Mouse (Mus musculus) intestine, embryonic 14.5 days (tissue): ENCODE data around the gene Mael. TPM values are rescaled to one million over a fixed set of nuclear protein-coding genes. Genes with fewer than 3 reads are reported as not detected.

Experiments
- ATAC-seq: fragments of 200-750 bp; cut with Nextera tagmentation; replicated peaks from 2 replicates; pipeline ENCODE4 v1.8.0; 2017; ENCODE audit warnings: low read depth, moderate number of reproducible peaks, moderate TSS enrichment, moderate library complexity; ENCODE audit not compliant: low FRiP score, low TSS enrichment
- DNase-seq: peaks from one replicate; pipeline ENCODE4 v3.0.0-alpha.2; 2018; ENCODE audit warnings: low spot score
- H3K27ac ChIP-seq: fragments of 300-500 bp; sonication (generic); 2 replicates; pipeline ENCODE4 v1.5.1; 2014; ENCODE audit warnings: low read depth, mild to moderate bottlenecking, control low read depth
- H3K27me3 ChIP-seq: fragments of 300-500 bp; sonication (generic); replicated peaks from 2 replicates; pipeline ENCODE4 v1.6.1; 2014; ENCODE audit warnings: low read length, control low read depth; ENCODE audit not compliant: control insufficient read depth, insufficient read depth
- H3K36me3 ChIP-seq: fragments of 300-500 bp; sonication (generic); 2 replicates; pipeline ENCODE4 v1.6.1; 2014; ENCODE audit warnings: low read length, control low read depth; ENCODE audit not compliant: control insufficient read depth, insufficient read depth
- H3K4me1 ChIP-seq: fragments of 300-500 bp; sonication (generic); replicated peaks from 2 replicates; pipeline ENCODE4 v1.6.1; 2014; ENCODE audit warnings: low read length, control low read depth, mixed read lengths; ENCODE audit not compliant: control insufficient read depth, insufficient read depth
- H3K4me2 ChIP-seq: fragments of 300-500 bp; sonication (generic); 2 replicates; pipeline ENCODE4 v1.6.1; 2014; ENCODE audit warnings: low read length
- H3K4me3 ChIP-seq: fragments of 300-500 bp; sonication (generic); 2 replicates; pipeline ENCODE4 v1.5.1; 2014; ENCODE audit warnings: low read depth, low read length, control low read depth, mixed read lengths
- H3K9ac ChIP-seq: fragments of 300-500 bp; sonication (generic); 2 replicates; pipeline ENCODE4 v1.6.1; 2014; ENCODE audit warnings: mild to moderate bottlenecking, low read length
- H3K9me3 ChIP-seq: fragments of 300-500 bp; sonication (generic); 2 replicates; pipeline ENCODE4 v1.6.1; 2016; ENCODE audit warnings: low read length, control low read depth; ENCODE audit not compliant: control insufficient read depth
- WGBS: fragments of 180-500 bp; shearing (Covaris S2); extraction: QIAGEN DNeasy Blood & Tissue Kit; methylation state at CpG from one replicate; pipeline ENCODE4 v1.1.7; 2014; 5-methylcytosine and 5-hydroxymethylcytosine counted together
- polyA plus RNA-seq: library from polyadenylated mRNA; unstranded; fragments of >200 nt; fragmentation: Nextera tagmentation; extraction: Ambion mirVana; gene quantifications from 2 replicates; pipeline ENCODE4 v1.2.1, GENCODE M21; 2014

Mael gene
- polyA plus RNA-seq, 1 experiment from 2014 or later = not detected

- no peak for ATAC-seq
- 86% methylated on average over 5 of the region's 5 CpGs for WGBS
Observed at GRCm38 (mm10) chr1:166185357-166185756, 53.2 kb downstream of the Mael start.

GRCm38 (mm10) chr1:166184391-166185229, 53.9 kb downstream of the Mael start:
- Histone ChIP-seq H3K4me1 (no peaks in the 10 kb centered on the region; the same call in 1 of the 2 replicates), H3K36me3 (no peaks in the 10 kb centered on the region), H3K9me3 (no peaks in the 10 kb centered on the region), H3K4me2 (no peak overlapping the region), H3K4me3 (no peak overlapping the region), H3K27me3 (no peaks in the 10 kb centered on the region), H3K27ac (no peak overlapping the region), H3K9ac (no peak overlapping the region)
- WGBS = 75% methylated on average over 22 of the region's 22 CpGs
- ATAC-seq (no peak), DNase-seq (no peak)

More at GRCm38 (mm10) chr1:166185357-166185756, 53.2 kb downstream of the Mael start:
- Histone ChIP-seq H3K27me3 (no peaks in the 10 kb centered on the region), H3K9me3 (no peaks in the 10 kb centered on the region), H3K4me2 (no peak overlapping the region), H3K9ac (no peak overlapping the region), H3K4me3 (no peak overlapping the region), H3K36me3 (no peaks in the 10 kb centered on the region), H3K4me1 (no peaks in the 10 kb centered on the region; the same call in 1 of the 2 replicates), H3K27ac (no peak overlapping the region)
- no peak for DNase-seq

GRCm38 (mm10) chr1:166182952-166183627, 55.5 kb downstream of the Mael start:
- Histone ChIP-seq H3K4me1 (no peaks in the 10 kb centered on the region; the same call in 1 of the 2 replicates), H3K4me3 (no peak overlapping the region), H3K27me3 (no peaks in the 10 kb centered on the region), H3K36me3 (no peaks in the 10 kb centered on the region), H3K27ac (no peak overlapping the region), H3K9ac (no peak overlapping the region), H3K4me2 (no peak overlapping the region), H3K9me3 (no peaks in the 10 kb centered on the region)
- ATAC-seq (no peak), DNase-seq (no peak)
- WGBS = 60% methylated on average over 10 of the region's 10 CpGs

- Histone ChIP-seq H3K9me3 (no peaks in the 10 kb centered on the region), H3K36me3 (no peaks in the 10 kb centered on the region), H3K27ac (no peak overlapping the region), H3K4me3 (no peak overlapping the region), H3K4me2 (no peak overlapping the region), H3K4me1 (no peaks in the 10 kb centered on the region; the same call in 1 of the 2 replicates), H3K9ac (no peak overlapping the region), H3K27me3 (no peaks in the 10 kb centered on the region)
- DNase-seq (no peak), ATAC-seq (no peak)
- 88% methylated on average over 7 of the region's 7 CpGs for WGBS
Observed at GRCm38 (mm10) chr1:166181510-166181909, 57.0 kb downstream of the Mael start.

- Histone ChIP-seq H3K36me3 (no peaks in the 10 kb centered on the region), H3K27ac (no peak overlapping the region), H3K4me3 (no peak overlapping the region), H3K27me3 (no peaks in the 10 kb centered on the region), H3K9ac (no peak overlapping the region), H3K4me1 (no peaks in the 10 kb centered on the region), H3K9me3 (no peaks in the 10 kb centered on the region), H3K4me2 (no peak overlapping the region)
- WGBS = 79% methylated on average over 9 of the region's 9 CpGs
- DNase-seq (no peak), ATAC-seq (no peak)
Observed at GRCm38 (mm10) chr1:166173621-166174020, 64.9 kb downstream of the Mael start.

- no peak overlapping the region for H3K9ac ChIP-seq
- ATAC-seq (no peak), DNase-seq (no peak)
- 81% methylated on average over 3 of the region's 3 CpGs for WGBS
- no peaks in the 10 kb centered on the region for H3K36me3 ChIP-seq
- no peaks in the 10 kb centered on the region for H3K27me3 ChIP-seq
- no peaks in the 10 kb centered on the region for H3K9me3 ChIP-seq
- no peak overlapping the region for H3K4me2 ChIP-seq
- no peak overlapping the region for H3K27ac ChIP-seq
- no peaks in the 10 kb centered on the region for H3K4me1 ChIP-seq
- H3K4me3 ChIP-seq = no peak overlapping the region
Observed at GRCm38 (mm10) chr1:166172992-166173391, 65.6 kb downstream of the Mael start.

GRCm38 (mm10) chr1:166170852-166171251, 67.7 kb downstream of the Mael start:
- peak; percentile 39 for DNase-seq
- Histone ChIP-seq H3K27ac (no peak overlapping the region), H3K9ac (no peak overlapping the region), H3K4me2 (no peak overlapping the region), H3K4me3 (no peak overlapping the region), H3K36me3 (no peaks in the 10 kb centered on the region), H3K9me3 (no peaks in the 10 kb centered on the region), H3K4me1 (no peaks in the 10 kb centered on the region), H3K27me3 (no peaks in the 10 kb centered on the region)
- 90% methylated on average over 12 of the region's 12 CpGs for WGBS
- no peak for ATAC-seq

GRCm38 (mm10) chr1:166169713-166170112, 68.8 kb downstream of the Mael start:
- H3K4me2 ChIP-seq = no peak overlapping the region
- no peaks in the 10 kb centered on the region for H3K36me3 ChIP-seq
- H3K27ac ChIP-seq = no peak overlapping the region
- H3K9ac ChIP-seq = no peak overlapping the region
- no peak for ATAC-seq
- H3K4me1 ChIP-seq = no peaks in the 10 kb centered on the region
- WGBS = 86% methylated on average over 7 of the region's 7 CpGs
- no peaks in the 10 kb centered on the region for H3K9me3 ChIP-seq
- H3K4me3 ChIP-seq = no peak overlapping the region
- no peaks in the 10 kb centered on the region for H3K27me3 ChIP-seq
- no peak for DNase-seq
